Mouse (Mus musculus) bone marrow, adult 2 months (tissue): ENCODE data around the gene Btbd35f24. TPM values are rescaled to one million over a fixed set of nuclear protein-coding genes. Genes with fewer than 3 reads are reported as not detected.
"Not testable (repeated sequence)": the region's sequence is repeated elsewhere in the genome, so short reads cannot be mapped to it uniquely, and the experiment has no call there.

Experiments
- H3K27ac ChIP-seq: fragments of 200-500 bp; 2 replicates; pipeline ENCODE4 v1.5.1; 2012; ENCODE audit warnings: low read depth, mild to moderate bottlenecking, control low read depth, inconsistent platforms, low read length; ENCODE audit not compliant: control insufficient read depth, poor library complexity, insufficient read depth
- H3K4me1 ChIP-seq: fragments of 200-500 bp; 2 replicates; pipeline ENCODE4 v1.6.1; 2011; ENCODE audit warnings: low read length; ENCODE audit not compliant: control insufficient read depth, insufficient read depth
- H3K4me3 ChIP-seq: fragments of 200-500 bp; replicated peaks from 2 replicates; pipeline ENCODE3; 2011; ENCODE audit warnings: mild to moderate bottlenecking, low read depth, low read length, control low read depth; ENCODE audit not compliant: control insufficient read depth
- WGBS: fragments of 180-500 bp; shearing (Covaris S2); methylation state at CpG from one replicate; pipeline ENCODE4 v1.1.7; 2018; 5-methylcytosine and 5-hydroxymethylcytosine counted together
- polyA plus RNA-seq: library from polyadenylated mRNA; stranded (reverse); fragments of >200 nt; gene quantifications from 2 replicates; pipeline ENCODE4 v1.2.4, GENCODE M21; 2011; ENCODE audit warnings: low replicate concordance; ENCODE audit not compliant: missing spikeins, insufficient read depth, insufficient read length

The Btbd35f24 gene
- not detected in 2 replicates for polyA plus RNA-seq

DNA sequence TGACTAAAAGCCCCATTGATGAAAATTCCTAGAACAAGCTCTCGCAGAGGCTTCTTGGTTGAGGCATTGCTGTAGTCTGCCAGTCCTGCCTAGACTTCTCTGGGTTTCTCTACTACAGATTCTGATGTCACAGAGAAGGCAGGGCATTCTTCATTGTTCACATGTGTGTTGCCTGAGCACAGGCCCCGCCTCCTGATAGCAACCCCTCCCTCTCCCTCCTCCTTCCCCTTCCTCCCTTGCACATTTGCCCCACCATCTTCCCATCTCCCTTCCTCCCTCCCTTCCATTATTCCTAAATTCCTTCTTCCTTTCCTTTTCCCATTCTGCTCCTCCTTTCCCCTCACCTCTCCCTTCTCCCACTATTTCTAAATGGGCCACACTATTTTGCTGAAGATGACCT lies at the start of gene Btbd35f24:
TSS of gene Btbd35f24 (minus strand) at position 101 of the 400 bp plus-strand sequence.
- not testable (repeated sequence) for H3K27ac ChIP-seq, H3K4me1 ChIP-seq
- WGBS = 83% methylated on average over 1 of the region's 2 CpGs

More for the DNA sequence above, at the start of gene Btbd35f24:
- H3K4me3 ChIP-seq = not testable (repeated sequence)

Other genes with a start within 250 kb of the Btbd35f24 start
- not detected in 2 replicates for gene Btbd35f23, start 119.0 kb downstream of the Btbd35f24 start, polyA plus RNA-seq
- gene Btbd35f11, start 247.9 kb upstream of the Btbd35f24 start, polyA plus RNA-seq = not detected in 2 replicates